Mouse (Mus musculus) neural tube, embryonic 14.5 days (tissue): ENCODE results near the gene Ndnf. TPM values are rescaled to one million over a fixed set of nuclear protein-coding genes. Genes with fewer than 3 reads are reported as not detected.

Source experiments
- ATAC-seq: fragments of 200-750 bp; cut with Nextera tagmentation; 2 replicates; pipeline ENCODE4 v1.8.0; 2017; ENCODE audit warnings: low read depth, mild to moderate bottlenecking, moderate TSS enrichment, moderate library complexity
- H3K27ac ChIP-seq: fragments of 300-500 bp; sonication (generic); 2 replicates; pipeline ENCODE4 v1.5.1; 2014; ENCODE audit warnings: low read depth, mild to moderate bottlenecking, control low read depth, low read length, moderate library complexity, mixed read lengths
- H3K27me3 ChIP-seq: fragments of 300-500 bp; sonication (generic); 2 replicates; pipeline ENCODE4 v1.6.1; 2014; ENCODE audit warnings: low read length; ENCODE audit not compliant: control insufficient read depth, insufficient read depth
- H3K36me3 ChIP-seq: fragments of 300-500 bp; sonication (generic); 2 replicates; pipeline ENCODE4 v1.6.1; 2014; ENCODE audit warnings: low read length, mixed read lengths; ENCODE audit not compliant: control insufficient read depth, insufficient read depth
- H3K4me1 ChIP-seq: fragments of 300-500 bp; sonication (generic); 2 replicates; pipeline ENCODE4 v1.6.1; 2014; ENCODE audit warnings: low read length; ENCODE audit not compliant: control insufficient read depth, insufficient read depth
- H3K4me2 ChIP-seq: fragments of 300-500 bp; sonication (generic); 2 replicates; pipeline ENCODE4 v1.6.1; 2014; ENCODE audit warnings: mild to moderate bottlenecking, low read depth, low read length, control low read depth
- H3K4me3 ChIP-seq: fragments of 300-500 bp; sonication (generic); 2 replicates; pipeline ENCODE4 v1.5.1; 2014; ENCODE audit warnings: low read depth, low read length, control low read depth, mixed read lengths
- H3K9ac ChIP-seq: fragments of 300-500 bp; sonication (generic); replicated peaks from 2 replicates; pipeline ENCODE4 v1.6.1; 2014; ENCODE audit warnings: low read depth, mild to moderate bottlenecking, control low read depth, low read length, mixed read lengths
- H3K9me3 ChIP-seq: fragments of 300-500 bp; sonication (generic); 2 replicates; pipeline ENCODE4 v1.6.1; 2016; ENCODE audit warnings: low read length; ENCODE audit not compliant: control insufficient read depth
- WGBS: fragments of 180-500 bp; shearing (Covaris S2); extraction: QIAGEN DNeasy Blood & Tissue Kit; methylation state at CpG from one replicate; pipeline ENCODE4 v1.1.7; 2014; 5-methylcytosine and 5-hydroxymethylcytosine counted together
- polyA plus RNA-seq: library from polyadenylated mRNA; unstranded; fragments of >200 nt; fragmentation: Nextera tagmentation; extraction: Ambion mirVana; gene quantifications from 2 replicates; pipeline ENCODE4 v1.2.1, GENCODE M21; 2014

Ndnf gene
- polyA plus RNA-seq = 11.8 and 13.9 TPM in 2 replicates

DNA sequence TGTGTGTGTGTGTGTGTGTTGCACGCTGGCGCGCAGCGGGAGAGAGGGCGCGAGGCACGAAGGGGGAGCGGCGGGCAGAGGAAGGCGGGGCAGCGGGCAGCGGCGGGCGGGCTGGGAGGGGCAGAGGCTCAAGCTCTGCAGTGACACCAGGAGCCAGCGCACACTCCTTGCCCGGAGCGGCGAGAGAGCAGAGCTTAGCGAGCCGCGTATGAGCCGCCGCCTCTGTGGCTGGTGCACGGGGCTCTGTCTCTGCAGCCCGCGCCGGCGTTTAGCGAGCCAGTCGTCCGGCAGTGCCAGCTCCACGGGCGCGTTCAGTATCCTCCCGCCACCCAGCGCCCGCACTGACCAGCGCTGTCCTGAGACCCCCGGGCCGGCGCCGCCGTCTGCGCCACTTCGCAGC, at the start of gene Ndnf:
TSS of gene Ndnf (plus strand) at position 140 of the 400 bp plus-strand sequence.
- Histone ChIP-seq H3K36me3 (no peaks in the 10 kb centered on the region), H3K4me2 (peak within 1 kb of the TSS; percentile 92), H3K4me3 (peak within 1 kb of the TSS; percentile 64), H3K9me3 (no peaks in the 10 kb centered on the region), H3K4me1 (peaks cover 7% of the 10 kb centered on the region; the same call in 1 of the 2 replicates), H3K27me3 (no peaks in the 10 kb centered on the region), H3K9ac (peak within 1 kb of the TSS; percentile 61), H3K27ac (peak within 1 kb of the TSS; percentile 55)
- ATAC-seq = peak; percentile 92
- WGBS = under 1% methylated on average over 38 of the region's 45 CpGs

DNA sequence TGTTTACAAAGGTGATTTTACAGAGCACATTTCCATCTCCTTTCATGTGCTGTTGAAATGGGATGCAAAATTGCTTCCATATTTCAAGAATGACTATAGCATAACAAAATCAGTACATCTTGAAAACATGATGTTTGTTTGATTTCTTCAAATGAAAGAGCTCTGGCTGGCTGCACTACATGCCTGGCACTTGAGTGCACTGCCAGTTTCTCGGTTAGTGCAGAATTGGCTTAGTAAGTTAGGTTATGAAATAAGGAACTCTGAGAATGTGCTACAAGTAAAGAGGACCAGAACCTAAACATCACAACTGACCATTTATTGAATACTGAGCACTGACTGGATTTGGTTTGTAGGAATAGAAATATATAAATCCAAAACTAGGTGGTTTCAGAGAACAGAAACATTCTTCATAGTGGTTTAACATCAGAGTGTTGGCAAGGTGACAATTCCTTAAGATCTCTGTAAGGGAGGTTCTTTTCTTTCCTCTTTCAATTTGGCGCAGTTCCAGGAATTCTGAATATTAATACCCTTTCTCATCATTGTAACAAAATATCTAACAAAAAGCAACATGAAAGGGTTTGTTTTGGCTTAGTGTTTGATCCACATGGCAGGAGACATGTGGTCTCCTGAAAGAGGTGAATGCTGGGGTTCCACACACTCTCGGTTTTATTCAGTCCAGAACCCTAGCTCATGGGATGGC, 48.2 kb upstream of the Ndnf start:
- Histone ChIP-seq H3K4me2 (no peak overlapping the region), H3K9ac (no peak overlapping the region), H3K9me3 (no peaks in the 10 kb centered on the region), H3K27me3 (no peaks in the 10 kb centered on the region), H3K4me1 (no peaks in the 10 kb centered on the region), H3K36me3 (no peaks in the 10 kb centered on the region), H3K27ac (no peak overlapping the region), H3K4me3 (no peak overlapping the region)
- no peak for ATAC-seq
- 87% methylated on average over 3 of the region's 3 CpGs for whole genome bisulfite sequencing

DNA sequence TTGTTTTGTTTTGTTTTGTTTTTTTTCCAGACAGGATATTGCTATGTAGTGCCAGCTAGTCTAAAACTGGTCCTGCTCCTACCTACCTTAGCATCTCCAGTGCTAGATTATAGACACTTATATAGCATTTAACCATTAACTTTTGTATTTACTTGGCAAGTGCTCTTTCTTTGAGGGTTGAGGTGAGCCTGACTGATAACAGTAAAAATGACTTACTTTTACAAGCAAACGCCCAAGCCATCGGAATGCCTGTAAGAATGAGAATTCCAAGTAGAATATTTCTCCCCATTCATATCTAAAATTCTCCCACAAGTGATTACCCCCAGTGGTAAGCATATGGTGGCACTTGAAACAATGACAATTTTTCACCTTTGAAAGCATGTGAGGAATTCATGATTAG, 40.8 kb upstream of the Ndnf start:
- no peaks in the 10 kb centered on the region for H3K36me3 ChIP-seq
- ATAC-seq = no peak
- H3K27ac ChIP-seq = no peak overlapping the region
- H3K9me3 ChIP-seq = no peaks in the 10 kb centered on the region
- H3K4me3 ChIP-seq = no peak overlapping the region
- no peaks in the 10 kb centered on the region for H3K4me1 ChIP-seq
- no peak overlapping the region for H3K4me2 ChIP-seq
- no peaks in the 10 kb centered on the region for H3K27me3 ChIP-seq
- no peak overlapping the region for H3K9ac ChIP-seq
- 95% methylated on average over 2 of the region's 2 CpGs for WGBS

DNA sequence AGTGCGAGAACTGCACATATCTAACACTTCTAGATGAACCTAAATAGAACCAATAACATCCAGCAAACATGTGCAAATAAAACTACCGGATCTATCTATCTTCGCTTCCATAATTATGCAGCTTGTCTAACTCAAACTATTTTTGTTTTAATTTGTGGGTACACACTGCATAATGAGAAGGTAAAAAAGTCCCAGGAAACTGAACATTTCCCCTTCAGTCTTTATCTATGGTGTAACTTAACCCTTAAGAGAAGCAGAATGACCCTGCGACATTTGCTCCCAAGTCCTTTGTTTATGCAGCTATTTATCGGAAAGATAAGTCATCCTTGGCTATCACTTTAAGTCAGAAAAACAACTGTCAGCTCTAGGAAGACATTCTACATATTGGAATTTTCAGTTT, 39.2 kb upstream of the Ndnf start:
- H3K36me3 ChIP-seq = no peaks in the 10 kb centered on the region
- WGBS = 92% methylated on average over 5 of the region's 5 CpGs
- H3K4me2 ChIP-seq = no peak overlapping the region
- ATAC-seq = no peak
- no peak overlapping the region for H3K9ac ChIP-seq
- no peak overlapping the region for H3K27ac ChIP-seq
- no peaks in the 10 kb centered on the region for H3K27me3 ChIP-seq
- H3K4me1 ChIP-seq = no peaks in the 10 kb centered on the region
- H3K4me3 ChIP-seq = no peak overlapping the region
- no peaks in the 10 kb centered on the region for H3K9me3 ChIP-seq

DNA sequence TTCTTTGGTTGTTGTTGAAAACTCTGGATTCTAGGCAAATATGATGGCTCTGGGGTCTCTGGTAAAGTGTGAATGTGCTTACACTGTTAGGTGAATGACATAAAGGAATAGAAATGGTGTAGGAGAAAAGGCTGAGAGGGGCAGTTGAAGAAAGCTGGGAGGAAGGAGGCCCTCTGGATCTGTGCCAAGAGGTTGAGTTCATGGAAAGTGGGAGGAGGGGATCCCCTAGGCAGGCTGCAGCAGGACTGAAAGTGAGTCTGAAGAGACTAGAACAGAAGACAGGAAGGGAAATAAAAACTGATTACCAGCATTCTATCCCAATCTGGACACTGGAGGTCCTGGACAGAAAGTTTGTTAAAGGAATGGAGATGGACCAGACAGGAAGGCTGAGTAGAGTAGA, 29.0 kb upstream of the Ndnf start:
- no peak overlapping the region for H3K4me3 ChIP-seq
- H3K9ac ChIP-seq = no peak overlapping the region
- no peak overlapping the region for H3K4me2 ChIP-seq
- H3K27me3 ChIP-seq = no peaks in the 10 kb centered on the region
- no peaks in the 10 kb centered on the region for H3K9me3 ChIP-seq
- no peaks in the 10 kb centered on the region for H3K4me1 ChIP-seq
- no peak for ATAC-seq
- no peak overlapping the region for H3K27ac ChIP-seq
- H3K36me3 ChIP-seq = no peaks in the 10 kb centered on the region

DNA sequence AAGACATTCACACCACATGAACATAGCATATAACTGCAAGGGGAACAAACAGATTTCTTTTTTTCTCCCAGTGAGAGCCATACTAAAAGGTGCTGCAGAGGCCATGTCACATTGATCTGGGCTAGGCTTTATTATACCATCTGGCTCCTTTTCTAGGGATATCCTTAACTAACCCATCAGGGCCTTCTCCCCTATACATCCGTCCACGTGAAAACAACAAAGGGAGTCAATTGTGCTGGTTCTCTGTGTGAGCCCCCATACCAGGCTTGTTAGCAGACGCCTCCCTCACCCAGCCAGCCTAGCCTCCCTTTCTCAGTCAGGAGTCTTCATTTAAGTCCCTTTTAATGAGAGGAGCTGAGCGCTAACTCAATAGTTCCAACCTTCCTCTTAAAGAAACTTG, 27.3 kb upstream of the Ndnf start:
- Histone ChIP-seq H3K4me1 (no peaks in the 10 kb centered on the region), H3K27me3 (no peaks in the 10 kb centered on the region), H3K4me3 (no peak overlapping the region), H3K27ac (no peak overlapping the region), H3K9ac (no peak overlapping the region), H3K36me3 (no peaks in the 10 kb centered on the region), H3K4me2 (no peak overlapping the region), H3K9me3 (no peaks in the 10 kb centered on the region)
- no peak for ATAC-seq
- WGBS = 33% methylated on average over 4 of the region's 4 CpGs

DNA sequence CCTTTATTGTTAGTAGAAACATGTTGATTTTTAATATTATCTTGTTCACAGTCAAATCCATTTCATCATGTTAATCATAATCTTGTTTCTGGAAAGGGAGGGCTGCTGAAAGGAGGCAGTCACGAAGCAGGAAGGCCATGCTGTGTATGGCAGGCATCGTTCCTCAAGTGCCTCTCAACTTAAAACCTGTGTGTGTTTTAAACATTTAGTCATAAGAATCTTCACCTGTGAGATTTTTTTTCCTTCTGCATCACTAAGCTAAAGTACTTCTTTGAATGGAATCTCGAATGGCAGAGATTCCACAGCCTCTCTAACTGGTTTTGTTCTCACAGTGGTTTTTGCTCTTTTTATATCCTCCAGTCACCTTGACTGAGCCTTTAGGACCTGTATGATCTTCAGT, 25.0 kb upstream of the Ndnf start:
- 83% methylated on average over 3 of the region's 3 CpGs for WGBS
- no peak for ATAC-seq
- H3K4me2 ChIP-seq = no peak overlapping the region
- H3K27ac ChIP-seq = no peak overlapping the region
- H3K9me3 ChIP-seq = no peaks in the 10 kb centered on the region
- H3K27me3 ChIP-seq = no peaks in the 10 kb centered on the region
- H3K9ac ChIP-seq = no peak overlapping the region
- H3K4me1 ChIP-seq = no peaks in the 10 kb centered on the region
- no peaks in the 10 kb centered on the region for H3K36me3 ChIP-seq
- H3K4me3 ChIP-seq = no peak overlapping the region

DNA sequence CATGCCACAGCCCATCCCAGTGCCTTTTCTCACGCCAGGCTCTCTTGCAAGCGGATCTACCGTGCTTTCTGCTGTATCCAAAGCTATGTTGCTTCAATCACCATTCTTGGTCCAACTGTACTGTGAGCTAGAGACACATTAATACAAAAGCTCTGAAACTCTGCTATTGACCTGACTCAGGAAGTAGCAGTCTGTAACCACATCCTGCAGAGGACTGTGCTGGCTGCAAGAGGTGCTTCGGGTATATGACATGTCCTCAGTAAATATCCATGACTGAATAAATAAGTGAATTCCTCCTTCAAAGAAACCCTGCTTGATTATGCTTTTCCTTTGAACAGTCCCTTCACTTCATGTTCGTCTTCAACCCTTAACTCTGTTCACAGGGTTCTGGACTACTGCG, 23.7 kb upstream of the Ndnf start:
- ATAC-seq = no peak
- no peaks in the 10 kb centered on the region for H3K4me1 ChIP-seq
- no peak overlapping the region for H3K4me3 ChIP-seq
- H3K36me3 ChIP-seq = no peaks in the 10 kb centered on the region
- H3K27me3 ChIP-seq = no peaks in the 10 kb centered on the region
- H3K9me3 ChIP-seq = no peaks in the 10 kb centered on the region
- H3K9ac ChIP-seq = no peak overlapping the region
- WGBS = 92% methylated on average over 6 of the region's 6 CpGs
- H3K4me2 ChIP-seq = no peak overlapping the region
- H3K27ac ChIP-seq = no peak overlapping the region

DNA sequence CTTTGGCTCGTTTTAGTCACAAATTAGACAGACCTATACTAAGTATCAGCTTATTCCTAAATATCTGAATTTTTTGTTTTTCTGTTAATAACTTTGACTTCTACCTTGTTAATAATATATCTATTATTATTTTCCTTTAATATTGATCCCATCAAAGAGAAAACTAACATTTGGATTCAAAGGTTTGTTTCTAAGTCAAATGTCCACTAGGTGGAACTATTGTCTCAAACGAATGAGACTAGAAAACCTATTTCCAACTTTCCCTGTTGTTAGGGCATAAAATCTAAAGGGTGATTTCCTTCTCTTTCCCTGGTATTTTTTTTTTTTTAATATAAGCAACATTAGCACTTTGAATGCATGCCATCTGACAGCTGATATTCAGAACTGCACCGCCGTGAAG, 20.0 kb upstream of the Ndnf start:
- Histone ChIP-seq H3K36me3 (no peaks in the 10 kb centered on the region), H3K27me3 (no peaks in the 10 kb centered on the region), H3K4me2 (no peak overlapping the region), H3K9me3 (no peaks in the 10 kb centered on the region), H3K27ac (no peak overlapping the region), H3K4me1 (no peaks in the 10 kb centered on the region), H3K4me3 (no peak overlapping the region), H3K9ac (no peak overlapping the region)
- ATAC-seq = no peak
- 27% methylated on average over 4 of the region's 4 CpGs for WGBS
